Mouse (Mus musculus) mouse embryonic stem cell (cell line): ENCODE results near the gene Gm49388.

Source experiments
- in situ Hi-C, 2 experiments: fragments of 300-500 bp; cut with MboI; formaldehyde crosslinking; loops; 1 replicate in 1 of 2; 3 replicates in 1 of 2; pipeline ENCODE4 v1.14.3; 2019 to 2020; ENCODE audit warnings: low sequenced_read_pairs in 2 of 2, low pct_unique_long_range_greater_than_20kb in 1 of 2, mixed read lengths in 1 of 2; ENCODE audit not compliant: unreplicated experiment in 1 of 2

The Gm49388 gene

DNA sequence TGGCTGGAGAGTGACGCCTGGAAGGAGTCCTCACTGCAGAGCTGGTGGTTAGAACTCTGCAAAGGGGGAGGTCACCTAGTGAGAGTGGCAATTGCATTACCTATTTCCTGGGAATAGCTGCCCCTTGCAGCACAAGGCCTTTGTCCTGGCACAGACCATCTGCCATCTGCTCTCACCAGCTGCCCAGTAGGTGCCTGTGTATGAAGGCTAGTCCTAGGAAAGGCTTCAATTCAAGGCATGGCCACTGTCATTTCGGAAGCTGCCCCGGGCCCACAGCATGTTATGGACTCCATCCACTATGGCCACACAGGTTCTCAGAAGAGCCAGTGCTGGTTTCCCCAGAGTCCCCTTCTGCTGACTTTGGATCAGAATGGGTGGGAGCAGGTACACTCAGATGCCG lies 13.2 kb downstream of the Gm49388 start:
- in situ Hi-C loops, result no loop called here

GRCm38 (mm10) chr7:127799211-127799610 lies 13.8 kb downstream of the Gm49388 start:
- in situ Hi-C loops, result no loop called here

- in situ Hi-C loops, result no loop called here
Measured at GRCm38 (mm10) chr7:127799738-127800137, 14.3 kb downstream of the Gm49388 start.

GRCm38 (mm10) chr7:127800435-127801009 lies 15.1 kb downstream of the Gm49388 start, which contains the start of gene Hsd3b7:
Gene Hsd3b7, plus strand, starts transcription at chr7:127800604.
- in situ Hi-C loops, result no loop called here

- in situ Hi-C loops, result no loop called here
Measured at GRCm38 (mm10) chr7:127801010-127801621, 15.7 kb downstream of the Gm49388 start.

GRCm38 (mm10) chr7:127802313-127802712 lies 16.9 kb downstream of the Gm49388 start:
- in situ Hi-C loops, result no loop called here

- in situ Hi-C loops, result no loop called here
Measured at GRCm38 (mm10) chr7:127808821-127809220, 23.4 kb downstream of the Gm49388 start.

DNA sequence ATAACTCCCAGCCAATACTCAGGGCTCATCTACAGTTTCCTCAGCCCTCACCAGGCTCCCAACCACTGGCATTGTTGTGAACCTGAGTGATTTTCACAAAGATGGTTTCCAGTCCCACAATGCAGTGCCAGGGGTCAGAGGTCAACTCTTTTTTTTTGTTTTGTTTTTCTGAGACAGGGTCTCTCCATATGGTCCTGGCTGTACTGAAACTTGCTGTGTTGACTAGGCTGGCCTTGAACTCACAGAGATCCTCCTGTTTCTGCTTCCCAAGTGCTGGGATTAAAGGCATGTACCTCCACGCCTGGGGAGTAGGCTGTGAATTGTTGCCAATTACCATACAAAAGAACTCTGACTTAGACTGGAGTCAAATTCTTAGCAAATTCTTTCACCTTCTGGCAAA lies 24.4 kb downstream of the Gm49388 start:
- in situ Hi-C loops, result no loop called here

DNA sequence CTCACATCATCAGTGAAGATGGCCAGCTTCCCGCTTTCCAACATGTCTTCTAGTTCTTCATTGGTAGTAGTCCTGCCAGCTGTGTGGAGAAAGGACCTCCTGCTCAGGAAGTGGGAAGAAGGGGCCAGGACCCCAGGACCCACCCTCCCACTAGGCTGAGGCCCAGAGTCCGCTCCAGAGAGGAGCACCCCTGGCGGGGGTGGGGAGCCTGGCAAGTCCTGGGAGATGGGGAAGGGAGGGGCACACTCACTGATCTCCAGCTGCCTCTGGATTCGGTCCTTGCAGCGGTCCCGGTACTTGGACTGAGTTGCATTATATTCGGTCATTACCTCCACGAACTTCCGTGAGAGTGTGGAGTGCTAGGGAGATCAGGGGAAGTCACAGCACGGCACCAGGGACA lies 25.2 kb downstream of the Gm49388 start:
- in situ Hi-C loops, result no loop called here

GRCm38 (mm10) chr7:127811240-127811639 lies 25.8 kb downstream of the Gm49388 start:
- in situ Hi-C loops, result no loop called here

GRCm38 (mm10) chr7:127812292-127812691 lies 26.9 kb downstream of the Gm49388 start:
- in situ Hi-C loops, result no loop called here

- in situ Hi-C loops, result no loop called here
Measured at GRCm38 (mm10) chr7:127813821-127814220, 28.4 kb downstream of the Gm49388 start.

DNA sequence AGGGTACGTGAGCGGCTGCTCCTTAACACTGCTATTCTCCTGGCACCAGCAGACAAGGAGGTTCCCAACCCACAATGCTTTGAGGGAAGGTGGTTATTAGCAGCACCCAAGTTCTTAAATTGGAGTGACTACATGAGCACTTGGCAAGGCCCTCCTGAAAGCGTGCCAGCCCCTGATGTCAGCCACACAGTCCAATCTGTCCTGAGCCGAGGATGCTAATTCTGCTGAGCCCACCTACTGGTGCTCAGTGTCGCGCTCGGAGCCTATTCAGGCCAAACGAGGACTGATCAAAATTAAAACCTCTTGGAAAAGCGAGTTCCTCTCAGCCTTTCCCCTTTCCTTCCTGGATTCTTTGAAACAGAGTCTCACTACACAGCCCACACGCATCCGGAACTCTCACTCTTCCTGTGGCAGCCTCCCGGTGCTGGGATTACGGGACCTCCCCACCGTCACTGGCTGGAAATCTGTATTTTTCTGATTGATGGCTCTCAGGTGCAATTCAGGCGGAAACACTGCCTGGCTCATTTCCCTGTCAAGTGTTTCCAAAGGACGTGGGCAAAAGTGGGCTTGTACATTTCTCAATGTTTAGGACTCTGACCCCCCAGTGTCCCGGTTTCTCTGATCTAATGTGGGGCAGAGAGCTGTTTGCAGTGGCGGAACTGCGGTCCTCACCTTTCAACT lies 29.0 kb downstream of the Gm49388 start:
- in situ Hi-C loops, result no loop called here

- in situ Hi-C loops, result no loop called here
Measured at GRCm38 (mm10) chr7:127815116-127815665, 29.8 kb downstream of the Gm49388 start.

- in situ Hi-C loops, result no loop called here
Measured at GRCm38 (mm10) chr7:127815954-127816821, 30.8 kb downstream of the Gm49388 start.

DNA sequence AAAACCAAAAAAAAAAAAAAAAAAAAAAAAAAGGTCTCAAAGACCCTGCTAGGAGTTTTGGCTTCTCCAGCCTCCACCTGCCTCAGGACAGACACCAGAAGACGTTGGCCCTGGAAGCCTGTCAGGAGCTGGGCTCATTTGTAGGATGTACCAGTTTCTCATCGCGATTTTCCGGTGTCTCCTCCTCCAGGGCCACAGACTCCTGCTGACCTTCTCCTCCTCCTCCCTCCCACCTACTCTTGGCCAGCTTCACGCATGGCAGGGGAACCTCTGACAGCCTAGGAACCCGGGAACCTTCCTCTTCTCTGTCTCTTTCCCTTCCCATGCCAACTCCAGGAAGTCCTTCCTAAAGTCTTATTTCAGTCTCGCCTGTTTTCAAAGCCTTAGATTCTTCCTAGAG lies 31.6 kb downstream of the Gm49388 start:
- in situ Hi-C loops, result no loop called here

- in situ Hi-C loops, result no loop called here
Measured at GRCm38 (mm10) chr7:127817776-127818175, 32.4 kb downstream of the Gm49388 start.

- in situ Hi-C loops, result no loop called here
Measured at GRCm38 (mm10) chr7:127820836-127821509, 35.6 kb downstream of the Gm49388 start.
